Mouse (Mus musculus) embryo, embryonic 10 days (tissue): Measurements from ENCODE around the gene Cwc15.
A peak's percentile ranks its signal among the peaks of the same experiment; 100 is the strongest.

Experiments
- DNase-seq: peaks from one replicate; pipeline ENCODE4 v3.0.0-alpha.2; 2015; ENCODE audit warnings: low spot score

Gene Cwc15

DNA sequence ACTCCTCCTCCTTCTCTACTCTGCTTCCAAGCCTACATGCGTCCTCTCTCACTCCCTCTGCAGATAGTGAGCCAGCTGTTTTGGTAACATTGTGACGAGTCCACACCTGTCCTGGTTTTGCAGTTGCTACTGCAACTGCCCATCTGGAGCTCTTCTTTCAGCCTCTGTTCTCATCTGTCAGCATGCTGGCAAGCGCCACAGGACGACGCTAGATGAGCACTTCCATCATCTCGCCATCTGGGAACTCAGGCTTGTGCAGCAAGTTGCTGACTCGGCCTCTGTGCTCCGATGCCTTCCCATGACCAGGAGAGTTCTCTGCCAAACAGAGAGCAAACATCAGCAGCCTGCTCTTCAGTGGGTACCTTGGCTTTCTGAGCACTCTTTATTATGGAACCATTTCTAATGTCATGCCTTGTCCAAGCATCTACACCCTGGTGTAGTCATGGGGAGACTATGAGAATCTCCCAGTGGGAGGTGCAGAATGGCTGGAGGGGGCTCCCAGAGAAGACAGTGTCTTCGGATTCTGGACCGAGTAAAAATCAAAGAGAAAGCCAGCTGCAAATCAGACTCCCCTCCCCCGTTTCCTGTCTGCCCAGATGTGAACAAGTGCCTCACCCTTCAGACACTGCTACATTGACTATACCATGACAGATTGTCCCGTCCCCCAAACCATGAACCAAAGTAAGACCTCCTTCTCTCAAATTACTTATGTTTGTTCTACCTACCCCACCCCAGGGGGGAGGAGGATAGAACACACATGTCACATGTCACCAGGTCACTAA is 47.4 kb downstream of the Cwc15 start:
- no peak for DNase-seq

DNA sequence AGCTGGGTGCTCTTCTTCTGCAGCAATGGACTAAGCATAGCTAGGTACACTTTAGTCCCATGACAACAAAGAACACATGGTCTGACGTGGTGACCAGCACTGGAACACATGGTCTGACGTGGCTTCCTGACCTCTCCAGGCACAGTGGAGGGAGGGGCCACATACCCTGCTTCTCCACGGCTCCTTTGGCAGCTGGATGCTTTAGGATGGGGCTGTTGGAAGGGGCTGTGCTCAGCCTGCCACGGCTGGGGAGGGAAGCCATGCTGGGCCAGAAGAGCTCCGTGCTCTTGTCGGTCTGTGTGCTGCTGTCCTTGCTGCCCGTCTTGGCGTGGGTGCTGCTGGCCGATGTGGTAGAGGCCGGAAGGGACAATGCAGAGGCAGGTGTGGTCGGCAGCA is 47.9 kb downstream of the Cwc15 start:
- DNase-seq = peak; percentile 33

DNA sequence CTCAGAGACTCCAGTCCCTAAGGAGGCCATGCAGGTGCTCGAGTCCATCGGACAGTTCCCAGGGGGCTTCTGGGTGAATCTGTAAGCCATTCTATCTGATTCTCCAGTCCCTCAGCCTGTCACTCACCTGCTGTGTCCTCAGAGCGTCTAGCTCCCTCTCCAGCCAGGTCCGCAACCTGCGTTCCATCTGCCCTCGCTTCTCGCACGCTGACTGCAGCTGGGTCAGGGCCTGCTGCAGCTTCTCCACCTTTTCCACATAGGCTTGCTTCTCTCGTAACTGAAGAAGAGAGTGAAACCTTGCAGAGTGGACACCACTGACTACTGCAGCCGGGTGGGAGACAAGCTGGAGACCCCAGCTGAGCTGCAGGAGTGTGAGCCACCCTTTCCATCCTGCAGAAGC is 57.9 kb downstream of the Cwc15 start:
- no peak for DNase-seq

DNA sequence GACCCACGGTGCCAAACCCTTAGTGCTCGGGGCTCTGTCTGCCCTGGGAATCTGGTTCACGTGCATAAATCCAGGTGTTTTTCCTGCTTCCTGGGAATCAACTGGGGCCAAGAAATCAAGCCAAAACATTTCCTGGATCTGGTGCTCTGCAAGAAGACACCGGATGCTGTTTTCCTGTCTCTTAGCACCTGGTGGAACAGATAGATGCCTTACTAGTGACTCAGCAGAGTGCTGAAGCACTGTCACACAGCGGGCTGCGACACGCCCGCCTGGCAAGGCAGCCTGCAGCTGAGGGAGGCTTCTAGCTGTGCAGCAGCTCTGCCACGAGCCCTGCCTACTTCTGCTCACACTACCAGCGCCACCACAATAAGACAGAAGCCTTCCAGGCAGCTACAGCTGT is 59.0 kb downstream of the Cwc15 start:
- DNase-seq = no peak

DNA sequence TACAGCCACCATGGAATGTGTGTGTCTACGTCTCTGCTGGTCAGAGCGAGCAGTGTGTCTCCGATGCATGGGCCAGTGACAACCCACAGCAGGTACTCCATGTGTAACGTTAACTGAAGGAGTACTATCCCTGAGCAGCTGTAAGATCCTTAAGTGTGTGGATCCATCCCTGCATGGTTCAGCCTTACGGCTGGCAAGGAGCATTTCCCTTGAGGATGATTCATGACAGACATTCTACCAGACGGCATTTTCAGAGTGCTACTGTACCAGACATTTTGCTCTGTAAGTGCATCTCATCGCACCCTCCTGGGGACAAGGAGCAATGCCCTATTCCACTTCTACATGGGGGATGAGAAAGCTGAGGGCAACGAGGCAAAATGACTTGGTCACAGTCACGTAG is 59.6 kb downstream of the Cwc15 start:
- no peak for DNase-seq
